Mouse (Mus musculus) brain, embryonic 14.5 days (tissue): ENCODE data around the gene Arpp21.

Experiments
- CTCF ChIP-seq: fragments of 200-500 bp; IDR thresholded peaks from 2 replicates; pipeline ENCODE4 v1.5.1; 2012; ENCODE audit warnings: inconsistent platforms, mild to moderate bottlenecking, moderate library complexity, borderline replicate concordance; ENCODE audit not compliant: insufficient read depth, insufficient read length; ENCODE audit errors: extremely low read depth
- POLR2A ChIP-seq: fragments of 200-500 bp; IDR thresholded peaks from 2 replicates; pipeline ENCODE4 v1.6.1; 2012; ENCODE audit warnings: mild to moderate bottlenecking, inconsistent platforms, borderline replicate concordance; ENCODE audit not compliant: poor library complexity, insufficient read depth, insufficient read length, severe bottlenecking; ENCODE audit errors: extremely low read depth

GRCm38 (mm10) chr9:112198296-112198695, 37.4 kb downstream of the Arpp21 start:
- TF ChIP-seq CTCF (no peak), POLR2A (no peak)
